Comparison of ENCODE assay signal across 38 mouse cellular contexts in the genomic region with DNA sequence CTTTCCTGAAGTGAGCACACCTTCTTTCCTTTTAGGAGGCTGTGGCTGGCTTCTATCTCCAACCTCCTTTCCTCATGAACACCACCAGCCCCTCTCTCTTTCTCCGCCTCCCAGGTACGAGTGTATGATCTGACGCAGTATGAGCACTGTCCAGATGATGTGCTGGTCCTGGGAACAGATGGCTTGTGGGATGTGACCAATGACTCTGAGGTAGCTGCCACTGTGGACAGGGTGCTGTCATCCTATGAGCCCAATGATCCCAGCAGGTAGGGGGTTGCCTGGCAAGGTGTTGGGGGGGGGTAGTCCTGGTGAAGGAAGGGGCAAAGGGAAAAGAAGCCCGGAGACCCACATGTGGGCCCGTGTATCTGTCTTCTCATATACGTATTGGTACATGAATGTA. TPM values are rescaled to one million over a fixed set of nuclear protein-coding genes. Genes with fewer than 3 reads are reported as not detected.
"Had no signal": no experiment of that assay in that cellular context is flagged by ENCODE, and none has a peak within 500 bp of the region (broad histone marks: within the 10 kb centered on the region; RNA-seq: fewer than 3 reads in every experiment).

No protein-coding gene starts in this region.

- H3K27ac ChIP-seq: limb, embryonic 12.5 days; limb, embryonic 13.5 days; limb, embryonic 15.5 days; liver, embryonic 12.5 days; liver, embryonic 13.5 days; liver, embryonic 14.5 days; liver, embryonic 15.5 days; lung, embryonic 15.5 days; macrophage; midbrain, embryonic 10.5 days; midbrain, embryonic 12.5 days; midbrain, embryonic 15.5 days; neural tube, embryonic 12.5 days; neural tube, embryonic 13.5 days had no signal

- H3K4me3 ChIP-seq: limb, embryonic 10.5 days; limb, embryonic 12.5 days; limb, embryonic 13.5 days; limb, embryonic 15.5 days; liver, embryonic 12.5 days; liver, embryonic 13.5 days; liver, embryonic 15.5 days; lung, embryonic 15.5 days; megakaryocyte, embryonic 14.5 days; midbrain, embryonic 10.5 days; midbrain, embryonic 12.5 days; midbrain, embryonic 15.5 days; myocyte; neural tube, embryonic 12.5 days; neural tube, embryonic 13.5 days had no signal

- H3K36me3 ChIP-seq: limb, embryonic 10.5 days; limb, embryonic 12.5 days; limb, embryonic 13.5 days; limb, embryonic 15.5 days; liver, embryonic 12.5 days; liver, embryonic 13.5 days; liver, embryonic 15.5 days; lung, embryonic 15.5 days; midbrain, embryonic 10.5 days; midbrain, embryonic 12.5 days; midbrain, embryonic 15.5 days; neural tube, embryonic 12.5 days; neural tube, embryonic 13.5 days had no signal

- DNase-seq: left cerebral cortex, postnatal 4 days; liver; liver, embryonic 13.5 days; liver, postnatal 0 days; lung, adult 18-20 months; lung, adult 2 months; lung, embryonic 14.5 days; lung, postnatal 10 days; lung, postnatal 14 days; lung, postnatal 4 days; midbrain, embryonic 14.5 days had no signal

- H3K9me3 ChIP-seq: limb, embryonic 10.5 days; limb, embryonic 12.5 days; limb, embryonic 13.5 days; limb, embryonic 15.5 days; liver, embryonic 12.5 days; liver, embryonic 13.5 days; liver, embryonic 15.5 days; lung, embryonic 15.5 days; megakaryocyte, embryonic 14.5 days; midbrain, embryonic 10.5 days; midbrain, embryonic 12.5 days; midbrain, embryonic 15.5 days; neural tube, embryonic 12.5 days; neural tube, embryonic 13.5 days had no signal

- ATAC-seq: liver, embryonic 12.5 days; liver, postnatal 0 days; lung, postnatal 0 days; midbrain, embryonic 15.5 days; midbrain, embryonic 16.5 days had no signal

- H3K4me2 ChIP-seq: limb, embryonic 12.5 days; limb, embryonic 13.5 days; limb, embryonic 15.5 days; liver, embryonic 11.5 days; liver, embryonic 12.5 days; liver, embryonic 13.5 days; liver, embryonic 15.5 days; lung, embryonic 14.5 days; lung, embryonic 15.5 days; midbrain, embryonic 12.5 days; midbrain, embryonic 15.5 days; neural tube, embryonic 12.5 days; neural tube, embryonic 13.5 days had no signal

- H3K9ac ChIP-seq: limb, embryonic 12.5 days; limb, embryonic 13.5 days; limb, embryonic 15.5 days; liver, embryonic 12.5 days; liver, embryonic 13.5 days; liver, embryonic 14.5 days; liver, embryonic 15.5 days; liver, postnatal 0 days; lung, embryonic 14.5 days; lung, embryonic 15.5 days; midbrain, embryonic 12.5 days; midbrain, embryonic 15.5 days; neural tube, embryonic 12.5 days; neural tube, embryonic 13.5 days had no signal

RNA-seq across cellular contexts. Expression of a gene that starts 2.9 kb away (rescaled TPM):
- total RNA-seq: megakaryocyte-erythroid progenitor cell, adult 5-6 weeks had no signal

RNA-seq across cellular contexts. Expression of a gene that starts 3.6 kb away (rescaled TPM):
- total RNA-seq: left cerebral cortex, postnatal 10 days; left cerebral cortex, postnatal 14 days; megakaryocyte progenitor cell, adult 5-6 weeks; megakaryocyte, adult 5-6 weeks; megakaryocyte-erythroid progenitor cell, adult 5-6 weeks had no signal
- polyA plus RNA-seq: liver, embryonic 11.5 days; liver, embryonic 12.5 days; liver, embryonic 13.5 days; liver, embryonic 15.5 days; liver, embryonic 16.5 days; liver, postnatal 0 days; lung, embryonic 14.5 days; macrophage; midbrain, embryonic 12.5 days; midbrain, embryonic 14.5 days; midbrain, embryonic 16.5 days; midbrain, postnatal 0 days; myocyte; neural tube, embryonic 11.5 days; neural tube, embryonic 12.5 days; neural tube, embryonic 13.5 days had no signal

RNA-seq across cellular contexts. Expression of a gene that starts 4.4 kb away (rescaled TPM):
- total RNA-seq: megakaryocyte progenitor cell, adult 5-6 weeks; megakaryocyte-erythroid progenitor cell, adult 5-6 weeks had no signal
